Mouse (Mus musculus) embryo, embryonic 10 days (tissue): ENCODE measurements around the gene Ppp1r9a.

ENCODE experiments used
- DNase-seq: peaks from one replicate; pipeline ENCODE4 v3.0.0-alpha.2; 2015; ENCODE audit warnings: low spot score

Ppp1r9a gene

GRCm38 (mm10) chr6:4956651-4957050 lies 53.9 kb downstream of the Ppp1r9a start:
- no peak for DNase-seq

- no peak for DNase-seq
Measured at GRCm38 (mm10) chr6:4962197-4962596, 59.5 kb downstream of the Ppp1r9a start.

GRCm38 (mm10) chr6:4963049-4963448 lies 60.3 kb downstream of the Ppp1r9a start:
- DNase-seq: no peak

GRCm38 (mm10) chr6:4967236-4967635 lies 64.5 kb downstream of the Ppp1r9a start:
- no peak for DNase-seq

DNA sequence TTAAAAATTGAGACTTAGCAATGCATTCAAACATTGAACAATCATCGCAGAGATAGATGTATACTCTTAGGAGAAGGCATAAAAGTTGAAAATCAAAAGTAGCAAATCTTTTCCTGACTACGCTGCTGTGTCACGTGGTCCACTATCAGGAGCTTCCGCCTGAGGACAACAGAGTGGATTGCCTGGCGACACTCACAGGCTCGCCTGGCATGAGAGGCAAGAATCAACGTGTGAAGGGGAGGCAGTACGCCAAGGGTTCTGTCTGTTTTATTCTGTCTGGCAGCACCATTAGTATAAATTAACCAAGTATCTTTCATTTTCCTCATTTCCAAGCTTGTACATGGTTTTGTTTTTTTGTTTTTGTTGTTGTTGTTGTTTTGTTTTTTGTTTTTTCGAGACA lies 68.5 kb downstream of the Ppp1r9a start:
- DNase-seq: no peak

- no peak for DNase-seq
Measured at GRCm38 (mm10) chr6:4972808-4973207, 70.1 kb downstream of the Ppp1r9a start.

- no peak for DNase-seq
Measured at GRCm38 (mm10) chr6:4973337-4973736, 70.6 kb downstream of the Ppp1r9a start.

DNA sequence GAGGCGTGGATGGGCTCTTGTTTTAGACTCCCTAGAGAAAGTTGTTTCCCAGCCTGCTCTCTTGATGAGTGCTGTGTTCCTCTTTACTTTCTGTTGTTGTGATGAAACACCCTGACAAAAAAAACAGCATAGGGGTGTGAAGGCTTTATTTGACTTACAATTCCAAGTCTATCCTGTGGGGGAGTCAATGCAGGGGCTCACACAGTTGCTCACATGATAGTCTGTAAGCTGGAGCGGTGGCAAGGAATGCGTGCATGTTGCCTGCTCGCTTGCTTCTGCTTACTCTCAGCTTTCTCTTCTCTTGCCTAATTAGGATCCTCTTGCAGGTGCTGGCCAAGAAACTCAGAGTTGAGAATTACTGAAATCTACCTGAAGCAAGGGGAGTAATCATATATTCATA lies 74.8 kb downstream of the Ppp1r9a start:
- DNase-seq: no peak

DNA sequence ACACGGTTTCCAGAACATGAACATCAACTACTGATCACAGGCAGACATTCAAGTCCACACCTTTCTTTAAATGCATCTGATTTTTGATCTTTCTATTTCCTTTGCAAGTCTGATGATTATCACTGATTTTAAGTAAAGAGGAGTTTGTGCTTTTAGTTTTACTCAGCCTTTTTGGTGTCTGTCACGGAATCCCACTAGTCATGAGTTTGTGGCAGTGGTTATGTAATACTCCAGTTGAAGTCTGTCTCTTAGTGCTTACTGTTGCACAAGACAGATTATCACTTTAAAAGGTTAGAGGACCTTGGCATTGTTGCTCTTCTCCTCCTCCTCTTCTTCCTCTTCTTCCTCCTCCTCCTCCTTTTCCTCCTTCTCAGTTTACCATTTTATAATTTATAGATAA lies 75.5 kb downstream of the Ppp1r9a start:
- DNase-seq: no peak

DNA sequence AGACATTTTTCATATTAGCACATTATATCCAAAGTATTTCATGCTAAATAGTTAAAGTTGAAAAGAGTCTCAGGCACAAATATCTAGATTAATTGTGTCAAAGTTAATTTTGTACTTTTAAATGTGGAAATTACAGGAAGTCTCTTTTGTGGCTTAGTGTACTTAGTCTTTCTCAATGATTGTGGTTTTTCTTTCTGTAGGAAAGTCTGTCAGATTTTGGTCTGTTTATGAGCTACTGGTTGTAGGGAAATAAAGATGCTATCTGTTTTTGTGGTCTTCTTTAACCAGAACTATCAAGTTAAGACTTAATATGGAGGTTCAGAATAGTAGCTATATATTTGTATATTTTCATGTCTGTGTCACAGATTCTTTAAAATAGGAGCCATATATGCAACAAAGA lies 76.2 kb downstream of the Ppp1r9a start:
- no peak for DNase-seq

DNA sequence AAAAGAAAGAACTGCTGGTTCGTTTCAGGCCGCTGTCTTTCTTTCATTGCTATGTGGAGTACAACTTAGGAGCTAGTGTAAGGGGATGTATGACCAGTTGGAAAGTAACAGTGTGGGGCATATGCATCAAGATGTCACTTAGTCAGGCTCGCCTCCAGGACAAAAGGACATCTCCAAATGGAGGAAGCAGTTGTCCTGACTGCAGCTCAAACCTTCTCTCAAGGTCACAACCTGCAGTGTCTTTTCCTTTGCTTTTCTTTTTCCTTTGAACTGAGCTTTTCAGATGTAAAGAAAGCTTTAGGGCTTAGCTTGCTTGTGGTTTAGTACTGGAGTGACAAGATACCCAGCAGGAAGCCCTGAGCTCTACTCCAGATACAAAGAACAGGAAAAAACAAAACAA lies 77.4 kb downstream of the Ppp1r9a start:
- DNase-seq: no peak

GRCm38 (mm10) chr6:4982686-4983162 lies 80.0 kb downstream of the Ppp1r9a start:
- DNase-seq: peak; percentile 77

GRCm38 (mm10) chr6:4985668-4986067 lies 83.0 kb downstream of the Ppp1r9a start:
- DNase-seq: no peak

DNA sequence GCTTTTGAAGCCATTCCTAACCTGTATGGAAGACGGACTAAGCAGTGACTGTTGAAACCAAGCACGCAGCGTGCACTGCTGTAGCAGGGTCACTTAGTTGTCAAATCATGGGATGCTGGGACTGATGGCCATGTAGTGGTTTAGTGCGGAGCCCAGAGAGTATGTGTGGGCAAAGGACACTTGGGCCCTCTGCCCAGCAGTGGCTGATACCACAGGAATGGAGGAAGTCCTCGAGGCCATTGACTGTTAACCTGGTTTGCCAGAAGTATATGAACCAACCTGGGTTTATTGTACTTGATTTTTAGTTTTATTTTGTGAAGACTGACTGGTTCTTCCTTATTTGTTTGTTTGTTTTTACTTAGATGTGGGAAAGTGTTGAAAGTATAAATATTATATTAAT lies 84.4 kb downstream of the Ppp1r9a start:
- DNase-seq: no peak

DNA sequence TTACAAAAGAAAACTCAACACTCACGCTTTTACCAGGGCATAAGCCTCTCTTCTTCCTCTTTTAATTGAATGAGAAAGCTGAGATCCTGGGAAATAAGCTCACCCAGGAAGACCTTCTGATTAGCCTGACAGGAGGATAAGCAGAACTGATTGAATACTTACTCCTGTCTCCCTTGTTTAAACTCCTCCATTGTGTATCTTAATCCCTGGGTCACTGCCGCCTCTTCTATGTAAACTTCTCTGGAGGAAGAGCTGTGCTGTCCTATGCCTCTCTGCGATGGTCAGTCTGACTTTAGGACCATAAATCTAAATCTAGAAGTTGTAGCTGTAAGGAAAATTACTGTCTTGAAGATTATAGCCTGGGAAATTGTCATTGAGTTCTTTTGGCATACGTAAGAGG lies 86.0 kb downstream of the Ppp1r9a start:
- no peak for DNase-seq

DNA sequence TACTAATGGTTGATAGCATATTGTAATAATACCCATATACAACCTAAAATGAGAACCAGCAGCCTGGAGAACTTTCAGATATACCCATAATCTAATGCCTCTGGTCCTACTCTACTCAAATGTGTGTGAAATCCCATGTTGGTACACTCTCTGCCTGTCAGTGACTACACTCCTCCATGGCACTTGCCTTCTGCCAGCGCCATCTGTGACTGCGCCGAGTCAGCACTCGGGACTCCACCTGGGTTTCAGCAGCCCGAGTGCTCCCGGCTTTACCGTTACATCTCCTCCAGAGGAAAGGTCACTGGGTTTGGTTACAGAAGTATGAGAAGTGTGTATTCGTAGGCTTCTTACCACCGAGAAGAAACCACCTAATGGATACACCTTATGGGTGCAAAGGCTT lies 89.6 kb downstream of the Ppp1r9a start:
- DNase-seq: no peak

GRCm38 (mm10) chr6:4993600-4994160 lies 91.0 kb downstream of the Ppp1r9a start:
- DNase-seq: peak; percentile 54

GRCm38 (mm10) chr6:4994161-4994919 lies 91.6 kb downstream of the Ppp1r9a start:
- peak; percentile 68 for DNase-seq

DNA sequence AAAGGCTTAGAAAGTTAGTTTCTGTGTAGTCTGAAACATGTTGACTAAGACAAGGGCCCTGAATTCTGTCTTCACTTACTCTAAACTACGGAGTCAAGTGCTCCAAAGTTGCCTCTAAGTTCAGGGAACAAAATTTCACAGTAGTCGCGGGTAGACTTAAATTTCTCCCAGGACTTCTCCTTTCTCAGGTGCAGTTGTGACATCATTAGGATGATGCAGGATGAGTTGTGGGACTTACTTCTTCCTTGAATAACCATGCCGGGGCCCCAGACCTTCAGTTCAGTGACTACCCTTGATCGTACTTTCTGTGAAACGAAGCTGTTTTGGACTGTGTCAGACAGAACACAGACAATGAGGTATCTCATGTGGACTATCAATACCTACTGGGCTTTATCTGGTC lies 94.9 kb downstream of the Ppp1r9a start:
- DNase-seq: no peak

- peak; percentile 51 for DNase-seq
Measured at GRCm38 (mm10) chr6:4998929-4999328, 96.2 kb downstream of the Ppp1r9a start.

DNA sequence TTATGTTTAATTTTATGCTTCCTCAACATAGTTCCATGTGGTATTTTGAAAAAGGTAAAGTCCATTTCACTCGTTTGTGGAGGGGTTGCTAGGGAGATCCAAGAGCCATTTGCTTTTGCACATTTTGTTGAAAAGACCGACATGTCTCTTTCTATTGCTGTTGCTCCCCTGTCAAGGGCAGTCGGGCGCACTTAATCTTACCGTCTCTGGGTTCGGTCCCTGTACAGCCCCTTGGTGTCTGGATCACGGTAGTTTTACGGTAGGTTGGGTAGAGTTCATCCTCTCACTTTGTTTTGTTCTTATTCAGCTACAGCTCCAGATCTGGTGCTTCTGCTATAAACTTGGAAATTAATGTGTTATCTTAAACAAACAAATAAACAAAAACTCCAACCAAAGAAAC lies 98.1 kb downstream of the Ppp1r9a start:
- DNase-seq: peak; percentile 47

GRCm38 (mm10) chr6:5005491-5006275 lies 103.0 kb downstream of the Ppp1r9a start:
- peak; percentile 64 for DNase-seq
